Mouse (Mus musculus): ENCODE measurements around the gene Kxd1. TPM values are rescaled to one million over a fixed set of nuclear protein-coding genes. Genes with fewer than 3 reads are reported as not detected.

The Kxd1 gene
- total RNA-seq, 2 experiments from 2014 or later: 31.9 to 33.0 TPM

GRCm38 (mm10) chr8:70495771-70496062 lies 32.0 kb downstream of the Kxd1 start:
- intact Hi-C loops (cut with DNase I): no loop called here
- DNase-seq: no peak

DNA sequence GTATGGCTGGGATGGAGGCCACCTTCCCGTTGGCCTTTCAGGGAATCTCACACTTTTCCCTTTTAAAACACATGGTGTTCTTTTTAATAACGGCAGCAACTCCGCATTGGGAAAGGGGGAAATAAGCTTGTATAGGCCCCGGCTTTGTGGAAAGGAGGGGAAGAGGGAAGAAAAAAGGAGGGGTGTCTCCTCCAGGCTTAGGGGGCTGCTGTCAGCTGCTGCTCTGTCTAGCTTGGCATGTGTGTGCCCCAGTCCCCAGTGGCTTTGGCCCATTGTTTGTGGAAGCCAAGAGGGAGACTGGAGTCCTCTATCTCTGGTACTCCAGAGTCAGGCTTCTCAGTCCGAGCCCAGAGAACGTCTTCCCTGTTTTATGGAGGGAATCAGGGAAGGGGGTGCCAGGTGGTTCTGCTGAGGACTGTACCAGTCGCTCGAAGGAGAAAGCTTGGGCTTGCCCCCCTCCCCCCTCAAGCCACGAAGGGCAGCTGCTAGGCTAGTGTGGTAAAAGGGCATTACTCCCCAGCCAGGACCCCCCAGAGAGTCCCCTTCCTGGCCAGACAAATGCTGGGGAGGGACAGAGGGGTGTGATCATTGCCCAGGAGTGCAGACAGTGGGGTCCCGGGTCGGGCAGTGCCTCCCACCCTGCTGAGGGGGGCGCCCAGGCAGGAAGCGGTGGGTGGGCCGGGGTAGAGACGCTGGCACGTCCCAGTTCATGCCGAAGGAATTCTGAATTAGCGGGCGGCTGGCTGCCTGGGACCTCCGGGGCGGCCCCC lies 32.6 kb downstream of the Kxd1 start:
- intact Hi-C loops (cut with DNase I): no loop called here
- DNase-seq: no peak

DNA sequence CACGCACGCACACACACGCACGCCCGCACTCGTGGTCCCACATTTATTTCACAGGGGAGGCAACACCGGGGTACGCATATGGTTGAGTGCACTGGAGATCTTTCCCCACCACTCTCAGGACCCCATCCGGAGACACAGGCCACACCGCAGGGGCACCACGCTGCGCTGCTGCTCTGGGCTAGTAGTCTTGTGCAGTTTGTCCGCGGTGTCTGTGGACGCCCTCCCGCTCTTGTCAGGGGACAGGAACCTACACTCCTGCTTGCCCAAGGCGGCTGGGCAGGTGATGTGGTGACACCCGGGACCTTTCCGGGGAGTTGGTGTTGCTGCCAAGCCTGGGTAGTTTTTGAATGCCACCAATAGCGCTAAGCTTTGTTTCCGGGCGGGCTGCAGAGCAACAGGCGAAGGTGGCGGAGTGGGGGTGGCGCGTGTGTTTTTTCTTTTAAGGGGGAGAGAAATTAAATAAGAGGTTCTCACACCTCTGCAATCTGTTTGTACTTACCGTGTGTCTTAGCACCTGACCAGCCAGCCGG lies 33.3 kb downstream of the Kxd1 start:
- no peak for DNase-seq
- intact Hi-C loops (cut with DNase I): no loop called here

DNA sequence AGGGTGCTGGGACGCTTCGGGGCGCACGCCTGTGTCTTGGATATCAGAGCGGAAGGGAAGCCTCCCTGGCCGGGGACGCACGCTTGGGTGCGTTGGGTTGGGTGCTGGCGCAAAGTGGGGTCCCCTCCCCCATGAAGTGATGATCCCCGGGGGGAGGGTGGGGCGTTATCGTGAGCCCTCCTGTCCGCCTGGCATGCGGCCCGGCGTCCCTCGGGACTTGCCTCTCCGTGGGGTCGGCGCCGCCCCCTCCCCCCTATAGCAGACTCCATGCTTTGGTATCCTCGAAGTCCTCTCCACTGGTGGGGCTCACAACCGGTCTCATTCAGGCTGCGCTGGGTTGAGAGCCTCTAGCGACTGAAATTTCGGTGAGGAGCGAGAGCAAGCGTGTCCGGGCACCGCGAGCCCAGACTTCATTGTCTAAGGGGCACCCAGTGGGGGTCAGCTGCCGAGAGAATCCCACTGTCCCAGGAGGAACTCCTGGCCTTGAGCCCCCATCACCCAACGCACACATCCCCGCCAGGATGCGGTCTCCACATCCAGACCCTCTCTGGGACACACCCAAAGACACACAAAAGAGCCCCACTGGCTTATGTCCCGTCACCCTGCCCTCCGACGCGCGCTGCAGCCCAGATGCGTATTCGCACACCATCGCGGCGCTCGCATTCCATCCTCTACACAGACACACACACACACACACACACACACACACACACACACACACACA lies 33.9 kb downstream of the Kxd1 start:
- intact Hi-C loops (cut with DNase I): no loop called here
- DNase-seq: no peak

DNA sequence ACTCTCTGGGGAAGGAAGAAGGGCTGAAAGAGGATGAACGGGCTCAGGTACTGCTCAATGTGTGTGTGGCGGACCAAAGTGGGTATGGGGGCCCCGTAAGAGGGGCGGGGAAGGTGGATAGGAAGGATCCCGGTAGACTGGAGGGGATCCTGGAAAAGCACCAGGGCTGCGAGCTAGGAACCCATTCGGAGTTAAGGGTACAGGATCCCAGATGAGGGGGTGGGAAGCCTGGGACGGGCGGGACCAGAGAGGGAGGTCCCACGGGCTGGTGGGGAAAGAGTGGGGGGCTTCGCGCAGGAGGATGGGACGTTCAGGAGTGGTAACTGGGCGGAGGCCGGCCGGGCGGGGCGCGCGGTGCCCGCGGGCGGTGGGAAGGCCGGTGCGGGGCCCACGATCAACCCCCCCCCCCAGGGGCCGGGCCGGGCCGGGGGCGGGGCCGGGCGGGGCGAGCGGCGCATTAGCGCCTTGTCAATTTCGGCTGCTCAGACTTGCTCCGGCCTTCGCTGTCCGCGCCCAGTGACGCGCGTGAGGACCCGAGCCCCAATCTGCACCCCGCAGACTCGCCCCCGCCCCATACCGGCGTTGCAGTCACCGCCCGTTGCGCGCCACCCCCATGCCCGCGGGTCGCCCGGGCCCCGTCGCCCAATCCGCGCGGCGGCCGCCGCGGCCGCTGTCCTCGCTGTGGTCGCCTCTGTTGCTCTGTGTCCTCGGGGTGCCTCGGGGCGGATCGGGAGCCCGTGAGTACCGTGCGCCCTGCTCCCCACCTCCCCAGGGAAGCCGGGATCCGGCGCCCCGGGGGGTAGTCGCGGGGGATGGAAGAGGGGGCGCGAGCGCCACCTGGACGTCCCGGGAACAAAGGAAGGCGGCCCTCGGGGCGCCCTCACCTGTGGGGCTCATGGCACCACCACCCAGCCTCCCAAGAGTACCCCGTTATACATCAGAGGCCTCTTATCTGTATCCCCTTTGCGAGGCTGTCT lies 34.8 kb downstream of the Kxd1 start, which contains the start of gene Crlf1:
Gene Crlf1 (plus strand): TSS at position 495 of the 977 bp plus-strand sequence.
- intact Hi-C loops (cut with DNase I): no loop called here
- DNase-seq: no peak

DNA sequence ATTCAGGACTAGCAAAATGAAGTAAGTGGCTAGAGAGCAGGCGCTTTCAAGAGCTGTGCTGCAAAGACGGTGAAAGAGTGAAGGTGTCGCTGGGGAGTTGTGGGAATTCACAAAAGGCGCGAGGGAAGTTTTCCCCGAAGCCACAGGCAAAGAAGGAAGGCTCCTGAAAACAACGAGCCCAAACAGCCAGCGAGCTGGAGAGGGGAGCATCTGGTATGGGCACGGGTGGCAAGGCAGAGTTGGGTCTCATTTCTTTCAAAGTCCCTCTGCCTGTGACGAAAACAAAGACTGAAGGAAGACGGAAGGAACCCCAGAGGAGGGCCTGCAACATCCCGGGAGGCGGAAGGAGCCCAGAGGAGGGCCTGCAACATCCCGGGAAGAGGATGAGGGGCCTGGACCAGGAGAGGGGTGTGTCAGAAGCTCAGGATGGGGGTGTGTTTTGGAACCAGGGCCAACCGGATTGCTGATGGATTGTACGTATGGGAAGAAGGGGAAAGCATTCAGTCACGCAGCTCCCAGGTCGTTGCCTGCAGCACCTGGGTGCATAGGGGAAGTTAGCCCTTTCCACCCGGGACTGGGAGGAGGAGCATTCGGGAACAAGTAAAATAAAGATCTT lies 36.8 kb downstream of the Kxd1 start:
- intact Hi-C loops (cut with DNase I): no loop called here
- DNase-seq: no peak

DNA sequence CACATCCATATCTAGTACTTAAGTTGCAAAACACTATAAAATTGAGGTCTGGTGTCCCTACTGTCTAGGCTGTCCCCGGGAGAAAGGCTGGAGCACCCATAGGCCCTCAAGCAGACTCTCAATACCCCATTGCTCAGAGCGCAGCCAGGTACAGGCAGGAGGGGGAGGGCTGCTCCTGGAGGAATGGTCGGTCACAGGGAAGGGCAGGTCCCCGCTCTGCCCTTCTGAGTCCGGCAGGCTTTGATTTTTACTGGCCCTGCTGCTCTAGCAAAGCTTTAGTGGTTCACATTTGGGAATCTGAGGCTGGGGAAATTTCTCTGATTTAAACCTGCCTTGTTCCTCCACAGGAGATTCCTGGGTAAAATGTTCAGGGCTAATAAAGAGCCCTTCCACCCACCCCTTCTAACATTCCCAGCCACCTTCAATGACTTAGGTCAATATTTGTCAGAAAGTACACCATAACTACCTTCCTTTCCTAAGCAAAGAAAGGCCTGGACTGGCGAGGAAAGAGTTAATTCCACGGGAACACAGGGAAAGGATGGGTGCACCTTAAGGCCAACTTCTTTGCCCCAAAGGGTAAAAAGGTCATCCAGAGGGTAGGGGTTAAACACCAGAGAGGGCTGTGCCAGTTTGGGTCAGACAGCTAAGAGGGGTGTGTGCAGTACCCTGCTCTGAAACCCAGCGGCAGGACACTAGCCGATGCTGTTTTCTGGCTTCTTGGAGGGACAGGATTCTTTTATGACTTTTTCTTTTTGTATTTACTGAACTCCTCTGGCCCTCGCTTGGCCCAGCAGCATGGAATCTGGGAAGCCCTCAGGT lies 37.5 kb downstream of the Kxd1 start:
- intact Hi-C loops (cut with DNase I): no loop called here

GRCm38 (mm10) chr8:70489576-70489975 lies 38.2 kb downstream of the Kxd1 start:
- DNase-seq: no peak
- intact Hi-C loops (cut with DNase I): no loop called here

More for the DNA sequence above, 37.5 kb downstream of the Kxd1 start:
- DNase-seq: no peak

GRCm38 (mm10) chr8:70488931-70489470 lies 38.8 kb downstream of the Kxd1 start:
- no peak for DNase-seq
- intact Hi-C loops (cut with DNase I): no loop called here

DNA sequence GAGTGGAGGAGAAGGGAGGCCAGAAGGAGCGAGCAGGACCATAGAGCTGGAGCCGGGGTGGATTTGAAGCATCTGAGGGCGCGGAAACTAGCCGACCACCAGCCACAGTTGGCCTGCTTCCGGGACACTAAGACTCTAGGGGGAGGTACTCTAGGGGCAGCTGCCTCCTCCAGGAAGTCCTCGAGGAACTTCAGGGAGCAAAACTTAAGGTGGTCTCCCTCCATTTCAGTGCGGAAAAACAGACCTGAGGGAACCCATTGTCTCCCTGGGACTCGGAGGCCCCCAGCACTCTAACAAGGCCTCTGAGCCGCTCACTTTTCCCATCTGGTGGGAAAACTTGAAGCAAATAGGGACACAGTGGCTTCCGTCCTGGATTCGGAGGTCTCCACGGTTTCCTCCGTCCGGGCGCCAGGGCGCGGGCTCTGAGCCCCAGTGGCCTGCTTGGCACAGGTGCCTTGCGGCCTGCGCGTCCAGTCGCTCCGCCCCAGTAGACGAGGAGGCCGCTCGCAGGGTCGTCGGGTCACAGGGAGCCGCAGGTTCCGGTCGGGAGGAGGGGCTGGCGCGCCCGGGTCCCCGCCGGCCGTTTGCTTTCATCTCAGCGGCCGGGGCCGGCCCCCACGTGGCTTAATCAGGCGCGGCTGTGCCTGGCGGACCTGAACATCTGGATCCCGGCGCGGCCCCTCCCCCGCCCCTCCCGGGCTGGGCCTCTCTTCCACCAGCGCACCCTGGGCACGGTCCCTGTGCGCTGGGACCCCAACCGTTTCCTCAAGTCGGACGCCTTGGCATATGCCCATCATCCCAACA lies 39.6 kb downstream of the Kxd1 start:
- intact Hi-C loops (cut with DNase I): no loop called here
- no peak for DNase-seq

DNA sequence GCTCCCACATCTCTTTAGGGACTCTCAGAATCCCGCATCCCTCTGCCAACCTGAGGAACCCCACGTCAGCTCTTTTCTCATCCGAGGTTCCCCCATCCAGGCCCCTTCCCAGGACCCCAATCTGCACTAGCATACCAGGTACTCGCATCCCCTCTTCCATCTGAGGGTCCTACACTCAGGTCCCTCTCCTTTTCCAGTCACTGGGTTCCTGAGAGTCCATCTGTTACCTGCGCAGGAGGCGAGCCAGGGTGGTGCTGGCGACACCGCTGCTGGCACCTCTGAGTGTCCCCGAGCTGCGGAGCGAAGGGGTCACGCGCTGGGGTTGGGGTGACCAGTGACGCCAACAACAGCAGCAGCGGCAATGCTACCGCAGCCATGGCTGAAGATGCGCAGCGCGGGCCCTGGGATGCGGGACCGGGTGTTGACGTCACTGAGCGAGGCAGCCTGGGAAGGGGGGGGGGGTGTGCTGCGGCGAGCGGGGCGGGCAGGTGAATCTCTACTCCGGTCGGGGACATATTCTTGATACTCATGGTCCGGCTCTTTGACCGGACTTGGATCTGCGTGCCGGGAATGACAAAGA lies 40.7 kb downstream of the Kxd1 start, which contains the start of gene Tmem59l:
Gene Tmem59l (minus strand): TSS at position 418 of the 580 bp plus-strand sequence.
- no peak for DNase-seq
- intact Hi-C loops (cut with DNase I): no loop called here

- no peak for DNase-seq
- intact Hi-C loops (cut with DNase I): no loop called here
These were observed 41.5 kb downstream of the Kxd1 start for GRCm38 (mm10) chr8:70486191-70486681.

GRCm38 (mm10) chr8:70482943-70483342 lies 44.8 kb downstream of the Kxd1 start:
- no peak for DNase-seq
- intact Hi-C loops (cut with DNase I): no loop called here

DNA sequence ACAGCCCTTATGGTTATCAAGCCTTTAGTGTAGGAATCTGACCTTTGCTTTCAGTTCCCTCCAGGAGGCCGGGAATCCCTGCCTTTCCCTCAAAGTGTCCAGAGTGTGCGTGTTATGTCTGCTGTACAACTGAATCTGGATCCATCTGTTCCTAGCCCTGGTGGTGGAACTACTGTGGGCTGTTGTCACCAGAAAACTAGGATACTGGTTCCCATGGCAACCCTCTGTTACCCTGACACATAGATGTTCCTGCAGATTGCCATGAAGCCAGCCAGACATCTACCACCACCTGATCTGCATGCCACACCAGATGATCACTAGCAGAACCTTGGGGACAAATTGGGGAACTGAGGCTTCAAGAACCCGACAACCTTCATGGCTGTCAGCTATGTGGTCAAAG lies 45.8 kb downstream of the Kxd1 start:
- intact Hi-C loops (cut with DNase I): no loop called here
- DNase-seq: no peak

DNA sequence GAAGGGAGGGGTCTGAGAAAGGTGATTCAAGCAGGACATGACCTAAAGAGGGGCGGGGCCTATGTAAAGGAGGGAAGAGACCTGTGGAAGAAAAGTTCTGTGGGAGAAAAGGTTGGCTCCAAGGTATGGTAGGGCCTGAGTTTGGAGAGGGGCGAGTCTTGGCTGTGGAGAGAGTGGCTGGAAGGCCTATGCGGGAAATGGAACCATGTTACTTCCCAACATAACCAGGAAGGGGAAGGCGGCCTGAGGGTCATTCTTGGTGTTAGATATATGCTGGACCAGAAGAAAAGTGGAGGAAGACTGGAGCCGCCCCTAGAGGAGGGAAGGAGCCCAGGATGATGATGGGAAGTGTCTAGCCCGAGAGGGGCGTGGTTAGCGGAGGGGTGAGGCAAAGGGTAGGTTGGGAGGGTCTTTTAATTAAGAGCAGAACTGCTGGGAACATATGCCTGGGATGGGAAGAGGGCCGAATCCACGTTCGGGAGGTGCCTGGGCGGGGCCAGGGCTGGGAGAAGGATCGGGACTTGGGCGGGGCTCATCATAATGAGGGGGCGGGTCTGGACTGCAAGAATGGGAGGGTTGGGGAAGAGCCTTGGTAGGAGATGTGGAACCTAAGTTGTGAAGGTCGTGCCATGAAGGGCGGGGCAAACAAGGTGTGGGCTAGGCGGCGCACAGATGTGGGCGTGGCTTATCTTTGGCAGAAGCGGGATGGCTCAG lies 50.3 kb downstream of the Kxd1 start:
- intact Hi-C loops (cut with DNase I): no loop called here
- DNase-seq: no peak

- DNase-seq: peak; percentile 95
- intact Hi-C loops (cut with DNase I): no loop called here
These were observed 51.2 kb downstream of the Kxd1 start, which contains the start of gene Klhl26 for GRCm38 (mm10) chr8:70476333-70477268. Gene Klhl26 (minus strand): TSS chr8:70476968.

Measured in left cerebral cortex, postnatal 4 days (tissue).